Mouse (Mus musculus): Measurements from ENCODE around the gene Lrmda. TPM values are rescaled to one million over a fixed set of nuclear protein-coding genes. Genes with fewer than 3 reads are reported as not detected.
A peak's percentile ranks its signal among the peaks of the same experiment; 100 is the strongest.

The Lrmda gene
- polyA plus RNA-seq, 1 experiment from 2014 or later = 0.23 TPM

- DNase-seq (ENCODE audit: low spot score, missing footprints) (no peak), ATAC-seq (ENCODE audit: low FRiP score) (no peak)
- 83% methylated on average over 2 of the region's 2 CpGs for WGBS
- Histone ChIP-seq H3K4me1 (ENCODE audit: control insufficient read depth, insufficient read depth, low read length) (peaks cover 1% of the 10 kb centered on the region), H3K4me3 (ENCODE audit: low read depth, low read length) (no peak overlapping the region), H3K9me3 (ENCODE audit: control insufficient read depth, low read length) (no peaks in the 10 kb centered on the region), H3K27ac (ENCODE audit: low read depth, low read length) (no peak overlapping the region), H3K4me2 (no peak overlapping the region), H3K9ac (ENCODE audit: low read length) (no peak overlapping the region), H3K36me3 (ENCODE audit: control insufficient read depth, insufficient read depth, low read length) (no peaks in the 10 kb centered on the region), H3K27me3 (ENCODE audit: control insufficient read depth, insufficient read depth, low read length) (peaks cover 6% of the 10 kb centered on the region; the same call in 1 of the 2 replicates)
These were observed 426.5 kb downstream of the Lrmda start for GRCm38 (mm10) chr14:22445841-22446570.

- H3K36me3 ChIP-seq (ENCODE audit: control insufficient read depth, insufficient read depth, low read length) = no peaks in the 10 kb centered on the region
- no peak overlapping the region for H3K4me3 ChIP-seq (ENCODE audit: low read depth, low read length)
- no peaks in the 10 kb centered on the region for H3K9me3 ChIP-seq (ENCODE audit: control insufficient read depth, low read length)
- 61% methylated on average over 4 of the region's 4 CpGs for WGBS
- ATAC-seq (ENCODE audit: low FRiP score) (no peak), DNase-seq (ENCODE audit: low spot score, missing footprints) (no peak)
- no peak overlapping the region for H3K9ac ChIP-seq (ENCODE audit: low read length)
- no peak overlapping the region for H3K27ac ChIP-seq (ENCODE audit: low read depth, low read length)
- peaks cover 27% of the 10 kb centered on the region for H3K27me3 ChIP-seq (ENCODE audit: control insufficient read depth, insufficient read depth, low read length)
- no peak overlapping the region for H3K4me2 ChIP-seq
- H3K4me1 ChIP-seq (ENCODE audit: control insufficient read depth, insufficient read depth, low read length) = no peaks in the 10 kb centered on the region
These were observed 432.1 kb downstream of the Lrmda start for GRCm38 (mm10) chr14:22451603-22452002.

GRCm38 (mm10) chr14:22464314-22464713 lies 444.8 kb downstream of the Lrmda start:
- no peaks in the 10 kb centered on the region for H3K9me3 ChIP-seq (ENCODE audit: control insufficient read depth, low read length)
- H3K4me3 ChIP-seq (ENCODE audit: low read depth, low read length) = no peak overlapping the region
- no peak overlapping the region for H3K9ac ChIP-seq (ENCODE audit: low read length)
- H3K27me3 ChIP-seq (ENCODE audit: control insufficient read depth, insufficient read depth, low read length) = peaks cover 2% of the 10 kb centered on the region; the same call in 1 of the 2 replicates
- no peak overlapping the region for H3K4me2 ChIP-seq
- 93% methylated on average over 1 of the region's 1 CpGs for WGBS
- DNase-seq (ENCODE audit: low spot score, missing footprints) = no peak
- H3K4me1 ChIP-seq (ENCODE audit: control insufficient read depth, insufficient read depth, low read length) = no peaks in the 10 kb centered on the region
- no peak for ATAC-seq (ENCODE audit: low FRiP score)
- no peaks in the 10 kb centered on the region for H3K36me3 ChIP-seq (ENCODE audit: control insufficient read depth, insufficient read depth, low read length)
- no peak overlapping the region for H3K27ac ChIP-seq (ENCODE audit: low read depth, low read length)

GRCm38 (mm10) chr14:22471041-22471440 lies 451.5 kb downstream of the Lrmda start:
- Histone ChIP-seq H3K27ac (ENCODE audit: low read depth, low read length) (no peak overlapping the region), H3K4me2 (no peak overlapping the region), H3K27me3 (ENCODE audit: control insufficient read depth, insufficient read depth, low read length) (no peaks in the 10 kb centered on the region), H3K36me3 (ENCODE audit: control insufficient read depth, insufficient read depth, low read length) (no peaks in the 10 kb centered on the region), H3K9ac (ENCODE audit: low read length) (no peak overlapping the region), H3K9me3 (ENCODE audit: control insufficient read depth, low read length) (no peaks in the 10 kb centered on the region), H3K4me1 (ENCODE audit: control insufficient read depth, insufficient read depth, low read length) (no peaks in the 10 kb centered on the region), H3K4me3 (ENCODE audit: low read depth, low read length) (no peak overlapping the region)
- ATAC-seq (ENCODE audit: low FRiP score) (no peak), DNase-seq (ENCODE audit: low spot score, missing footprints) (peak; percentile 79)
- 77% methylated on average over 4 of the region's 4 CpGs for WGBS

- WGBS = 87% methylated on average over 7 of the region's 7 CpGs
- DNase-seq (ENCODE audit: low spot score, missing footprints) = peak; percentile 21
- no peak overlapping the region for H3K4me3 ChIP-seq (ENCODE audit: low read depth, low read length)
- ATAC-seq (ENCODE audit: low FRiP score) = no peak
- H3K9me3 ChIP-seq (ENCODE audit: control insufficient read depth, low read length) = no peaks in the 10 kb centered on the region
- no peak overlapping the region for H3K9ac ChIP-seq (ENCODE audit: low read length)
- no peaks in the 10 kb centered on the region for H3K4me1 ChIP-seq (ENCODE audit: control insufficient read depth, insufficient read depth, low read length)
- no peaks in the 10 kb centered on the region for H3K27me3 ChIP-seq (ENCODE audit: control insufficient read depth, insufficient read depth, low read length)
- H3K27ac ChIP-seq (ENCODE audit: low read depth, low read length) = no peak overlapping the region
- no peak overlapping the region for H3K4me2 ChIP-seq
- no peaks in the 10 kb centered on the region for H3K36me3 ChIP-seq (ENCODE audit: control insufficient read depth, insufficient read depth, low read length)
These were observed 453.9 kb downstream of the Lrmda start for GRCm38 (mm10) chr14:22473451-22473850.

GRCm38 (mm10) chr14:22473991-22474390 lies 454.5 kb downstream of the Lrmda start:
- 81% methylated on average over 6 of the region's 6 CpGs for WGBS
- no peak for DNase-seq (ENCODE audit: low spot score, missing footprints)
- Histone ChIP-seq H3K4me1 (ENCODE audit: control insufficient read depth, insufficient read depth, low read length) (no peaks in the 10 kb centered on the region), H3K27me3 (ENCODE audit: control insufficient read depth, insufficient read depth, low read length) (no peaks in the 10 kb centered on the region), H3K4me2 (no peak overlapping the region), H3K9me3 (ENCODE audit: control insufficient read depth, low read length) (no peaks in the 10 kb centered on the region), H3K36me3 (ENCODE audit: control insufficient read depth, insufficient read depth, low read length) (no peaks in the 10 kb centered on the region), H3K9ac (ENCODE audit: low read length) (no peak overlapping the region), H3K4me3 (ENCODE audit: low read depth, low read length) (no peak overlapping the region), H3K27ac (ENCODE audit: low read depth, low read length) (no peak overlapping the region)
- ATAC-seq (ENCODE audit: low FRiP score) = no peak

- Histone ChIP-seq H3K4me3 (ENCODE audit: low read depth, low read length) (no peak overlapping the region), H3K9me3 (ENCODE audit: control insufficient read depth, low read length) (no peaks in the 10 kb centered on the region), H3K4me1 (ENCODE audit: control insufficient read depth, insufficient read depth, low read length) (peaks cover 7% of the 10 kb centered on the region), H3K27me3 (ENCODE audit: control insufficient read depth, insufficient read depth, low read length) (no peaks in the 10 kb centered on the region), H3K4me2 (no peak overlapping the region), H3K27ac (ENCODE audit: low read depth, low read length) (no peak overlapping the region), H3K36me3 (ENCODE audit: control insufficient read depth, insufficient read depth, low read length) (no peaks in the 10 kb centered on the region), H3K9ac (ENCODE audit: low read length) (no peak overlapping the region)
- 89% methylated on average over 2 of the region's 2 CpGs for WGBS
- DNase-seq (ENCODE audit: low spot score, missing footprints) (no peak), ATAC-seq (ENCODE audit: low FRiP score) (no peak)
These were observed 473.8 kb downstream of the Lrmda start for GRCm38 (mm10) chr14:22493326-22493725.

GRCm38 (mm10) chr14:22494290-22494689 lies 474.8 kb downstream of the Lrmda start:
- DNase-seq (ENCODE audit: low spot score, missing footprints) (no peak), ATAC-seq (ENCODE audit: low FRiP score) (peak; percentile 52; the same call in 1 of the 2 replicates)
- Histone ChIP-seq H3K4me1 (ENCODE audit: control insufficient read depth, insufficient read depth, low read length) (peaks cover 7% of the 10 kb centered on the region), H3K4me2 (no peak overlapping the region), H3K4me3 (ENCODE audit: low read depth, low read length) (no peak overlapping the region), H3K9me3 (ENCODE audit: control insufficient read depth, low read length) (no peaks in the 10 kb centered on the region), H3K9ac (ENCODE audit: low read length) (no peak overlapping the region), H3K36me3 (ENCODE audit: control insufficient read depth, insufficient read depth, low read length) (no peaks in the 10 kb centered on the region), H3K27me3 (ENCODE audit: control insufficient read depth, insufficient read depth, low read length) (no peaks in the 10 kb centered on the region), H3K27ac (ENCODE audit: low read depth, low read length) (no peak overlapping the region)

- Histone ChIP-seq H3K9me3 (ENCODE audit: control insufficient read depth, low read length) (no peaks in the 10 kb centered on the region), H3K4me1 (ENCODE audit: control insufficient read depth, insufficient read depth, low read length) (peaks cover 7% of the 10 kb centered on the region), H3K27me3 (ENCODE audit: control insufficient read depth, insufficient read depth, low read length) (no peaks in the 10 kb centered on the region), H3K4me2 (peak overlapping the region; percentile 14; the same call in 1 of the 2 replicates), H3K9ac (ENCODE audit: low read length) (no peak overlapping the region; the same call in 1 of the 2 replicates), H3K27ac (ENCODE audit: low read depth, low read length) (no peak overlapping the region), H3K4me3 (ENCODE audit: low read depth, low read length) (no peak overlapping the region), H3K36me3 (ENCODE audit: control insufficient read depth, insufficient read depth, low read length) (no peaks in the 10 kb centered on the region)
- peak; percentile 62; the same call in 1 of the 2 replicates for ATAC-seq (ENCODE audit: low FRiP score)
- DNase-seq (ENCODE audit: low spot score, missing footprints) = peak; percentile 87
- WGBS = 12% methylated on average over 10 of the region's 10 CpGs
These were observed 475.4 kb downstream of the Lrmda start for GRCm38 (mm10) chr14:22494866-22495265.

All from midbrain, embryonic 11.5 days (tissue).